Mouse (Mus musculus) liver, embryonic 14.5 days (tissue): ENCODE results near the gene Stard5.

Experiments used
- CTCF ChIP-seq: IDR thresholded peaks from 2 replicates; pipeline ENCODE4 v1.5.1; 2016; ENCODE audit warnings: antibody characterized with exemption, low read depth, control low read depth
- EP300 ChIP-seq: IDR thresholded peaks from 2 replicates; pipeline ENCODE4 v1.6.1; 2016; ENCODE audit warnings: antibody characterized with exemption, low read depth

GRCm38 (mm10) chr7:83640581-83640980, 8.8 kb downstream of the Stard5 start:
- TF ChIP-seq EP300 (no peak), CTCF (no peak)
